Mouse (Mus musculus): ENCODE measurements around the gene Hoxc13. TPM values are rescaled to one million over a fixed set of nuclear protein-coding genes. Genes with fewer than 3 reads are reported as not detected.
A peak's percentile ranks its signal among the peaks of the same experiment; 100 is the strongest.

Gene Hoxc13
- polyA plus RNA-seq, 1 experiment from 2014 or later, result 3.8 TPM

DNA sequence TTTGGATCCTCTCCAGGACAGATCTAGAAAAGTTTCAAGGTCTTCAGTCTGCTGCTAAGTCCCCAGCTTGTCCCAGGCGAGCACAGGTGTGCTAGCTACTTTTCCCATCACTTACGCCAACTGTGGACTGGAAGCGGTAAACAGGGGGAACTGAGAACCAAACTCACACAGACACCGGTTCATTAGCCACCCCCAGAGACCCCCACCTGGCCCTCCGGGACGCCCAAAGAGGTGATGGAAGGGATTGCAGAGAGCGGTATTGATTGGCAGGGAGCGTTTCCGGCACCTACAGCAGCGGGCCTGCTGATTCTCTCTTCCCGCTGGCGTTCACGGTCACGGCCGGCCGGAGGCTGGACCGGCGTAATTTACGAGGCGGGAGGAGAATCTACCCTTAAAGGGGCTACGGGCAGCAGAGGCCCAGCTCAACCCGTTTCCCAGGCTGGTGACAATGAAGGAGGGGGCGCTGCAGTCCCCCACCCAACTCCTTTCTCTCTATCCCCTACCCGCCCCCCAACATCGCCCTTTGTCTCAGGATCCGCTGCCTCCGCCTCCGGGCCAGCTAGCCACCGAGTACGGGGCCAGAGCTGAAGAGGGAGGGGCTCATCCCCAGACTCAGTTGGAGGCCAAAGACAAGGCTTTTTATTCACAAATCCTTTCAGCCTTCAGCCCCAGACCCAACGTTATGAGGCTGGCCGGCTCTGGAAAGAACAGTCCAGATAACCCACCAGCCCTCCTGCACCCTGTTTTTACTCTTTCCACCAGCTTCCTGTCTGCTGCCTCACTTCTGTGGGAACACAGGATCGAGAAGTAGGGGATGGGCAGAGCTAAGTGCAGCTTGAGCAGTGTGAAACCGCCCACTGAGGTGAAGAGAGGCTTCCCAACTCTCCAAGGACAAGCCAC is 18.6 kb downstream of the Hoxc13 start:
- 3% methylated on average over 33 of the region's 34 CpGs for WGBS
- Histone ChIP-seq H3K27me3 (peaks cover 98% of the 10 kb centered on the region), H3K4me2 (replicated peaks) (peak overlapping the region; percentile 49), H3K9ac (peak overlapping the region; percentile 31; the same call in 1 of the 2 replicates), H3K4me1 (peaks cover 16% of the 10 kb centered on the region; the same call in 1 of the 2 replicates), H3K9me3 (no peaks in the 10 kb centered on the region), H3K4me3 (peak overlapping the region; percentile 29), H3K36me3 (no peaks in the 10 kb centered on the region), H3K27ac (no peak overlapping the region)
- ATAC-seq (ENCODE audit: low FRiP score, low read depth), result no peak

DNA sequence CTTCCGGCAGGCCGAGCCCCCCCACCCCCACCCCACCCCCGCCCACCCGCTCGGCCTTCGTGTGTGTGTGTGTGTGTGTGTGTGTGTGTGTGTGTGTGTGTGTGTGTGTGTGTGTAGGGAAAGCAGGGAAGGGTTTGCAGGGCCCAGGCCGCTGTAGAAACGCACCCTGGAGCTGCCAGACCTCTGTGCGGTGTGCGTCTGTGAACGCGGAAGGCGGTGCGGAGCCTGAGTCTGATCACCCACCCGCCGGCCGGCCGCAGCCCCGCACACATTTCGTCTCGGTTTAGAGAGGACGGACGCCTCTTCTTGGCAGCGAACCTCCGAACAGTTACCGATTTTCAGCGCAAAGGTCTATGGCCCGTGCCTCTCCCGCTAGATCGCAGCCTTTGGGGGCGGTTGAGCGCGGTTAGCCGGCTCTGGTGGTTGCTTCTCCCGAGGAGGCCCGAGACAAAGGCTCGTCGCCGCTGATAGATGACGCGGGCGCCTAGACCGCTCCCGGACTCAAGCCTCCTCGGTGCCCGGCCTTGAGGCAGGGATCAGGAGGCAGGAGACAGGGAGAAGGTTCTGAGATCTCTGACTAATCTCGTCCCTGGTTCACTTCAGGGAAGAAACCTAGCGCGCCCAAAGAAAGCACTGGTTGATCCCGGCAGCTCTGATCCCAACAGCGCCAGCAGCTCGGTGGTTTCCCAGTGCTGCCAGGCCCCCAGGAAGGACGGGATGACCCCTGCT is 22.0 kb downstream of the Hoxc13 start:
- no peaks in the 10 kb centered on the region for H3K36me3 ChIP-seq
- H3K9me3 ChIP-seq, result no peaks in the 10 kb centered on the region
- H3K4me2 ChIP-seq (replicated peaks), result peak overlapping the region; percentile 64
- peak; percentile 38; the same call in 1 of the 2 replicates for ATAC-seq (ENCODE audit: low FRiP score, low read depth)
- WGBS, result under 1% methylated on average over 53 of the region's 53 CpGs
- H3K4me1 ChIP-seq, result 0 out of 2 replicates have a peak, but pooled peaks cover 12% of the 10 kb centered on the region
- peak overlapping the region; percentile 67 for H3K9ac ChIP-seq
- H3K4me3 ChIP-seq, result peak overlapping the region; percentile 38
- H3K27ac ChIP-seq, result no peak overlapping the region
- H3K27me3 ChIP-seq, result peaks cover 99% of the 10 kb centered on the region

DNA sequence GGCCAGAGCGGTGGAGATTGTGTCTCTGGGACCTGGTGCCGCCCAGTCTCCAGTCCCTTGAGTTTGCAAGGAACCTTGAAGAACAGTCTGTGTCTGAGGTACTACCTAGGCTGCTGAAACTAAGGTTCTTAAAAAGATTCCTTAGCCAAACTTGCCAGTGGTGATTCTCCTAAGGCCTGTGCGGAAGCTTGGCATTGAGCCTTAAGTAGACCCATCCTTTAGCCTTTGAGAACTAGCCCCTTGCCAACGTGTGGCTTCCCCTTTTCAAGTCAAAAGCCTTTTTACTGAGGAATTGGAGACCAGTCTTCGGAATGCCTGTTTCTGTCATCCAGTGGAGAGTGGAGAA is 22.5 kb downstream of the Hoxc13 start:
- Histone ChIP-seq H3K4me3 (peak overlapping the region; percentile 38), H3K4me1 (0 out of 2 replicates have a peak, but pooled peaks cover 12% of the 10 kb centered on the region), H3K4me2 (replicated peaks) (peak overlapping the region; percentile 64), H3K27me3 (peaks cover 99% of the 10 kb centered on the region), H3K36me3 (no peaks in the 10 kb centered on the region), H3K9ac (peak overlapping the region; percentile 67), H3K9me3 (no peaks in the 10 kb centered on the region), H3K27ac (no peak overlapping the region)
- no peak for ATAC-seq (ENCODE audit: low FRiP score, low read depth)
- WGBS, result 6% methylated on average over 5 of the region's 5 CpGs

DNA sequence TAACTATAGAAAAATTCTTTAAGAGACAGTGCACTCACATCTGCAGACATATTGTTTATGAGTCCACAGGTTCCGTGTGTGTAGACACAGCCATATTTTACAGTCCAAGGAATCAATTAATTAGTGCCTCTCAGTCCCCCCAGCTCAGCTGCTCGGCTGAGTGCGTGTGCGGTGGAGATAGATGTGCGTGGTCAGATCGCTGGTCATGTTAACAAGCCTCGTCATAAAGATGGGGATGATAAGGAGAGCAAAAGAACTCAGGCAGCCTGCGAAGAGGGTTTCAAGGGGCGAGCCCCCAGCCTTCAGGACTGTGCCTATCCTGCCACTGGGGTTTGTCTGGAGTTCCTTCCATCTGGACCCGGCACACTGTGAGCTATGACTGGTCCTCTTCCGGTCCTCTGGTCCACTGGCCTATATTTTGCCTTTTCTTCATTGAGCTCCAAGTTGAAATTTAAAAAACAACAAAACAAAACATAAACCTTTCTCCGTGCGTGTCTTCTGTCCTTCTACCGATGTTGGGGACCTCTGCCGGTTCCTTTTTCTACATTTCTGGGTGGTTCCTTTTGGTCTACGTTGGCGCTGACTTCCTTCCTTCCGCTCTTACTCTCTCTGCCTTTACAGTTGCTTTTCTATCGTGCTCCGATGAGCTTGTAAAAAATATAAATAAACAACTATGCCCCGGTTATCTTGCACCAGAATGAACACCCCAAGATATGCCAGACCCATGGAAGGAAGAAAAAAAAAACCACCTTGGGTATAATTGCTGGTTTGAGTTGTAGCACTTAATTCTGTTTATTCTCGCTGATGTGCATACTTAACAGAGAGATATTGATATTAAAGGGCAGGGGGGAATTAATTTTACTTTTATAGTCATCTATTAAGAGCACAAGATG is 24.5 kb downstream of the Hoxc13 start:
- WGBS, result 12% methylated on average over 22 of the region's 22 CpGs
- Histone ChIP-seq H3K36me3 (no peaks in the 10 kb centered on the region), H3K4me3 (peak overlapping the region; percentile 4), H3K27me3 (peaks cover 97% of the 10 kb centered on the region), H3K9ac (no peak overlapping the region), H3K4me2 (replicated peaks) (peak overlapping the region; percentile 41), H3K27ac (no peak overlapping the region), H3K9me3 (no peaks in the 10 kb centered on the region), H3K4me1 (peaks cover 8% of the 10 kb centered on the region; the same call in 1 of the 2 replicates)
- ATAC-seq (ENCODE audit: low FRiP score, low read depth), result no peak

DNA sequence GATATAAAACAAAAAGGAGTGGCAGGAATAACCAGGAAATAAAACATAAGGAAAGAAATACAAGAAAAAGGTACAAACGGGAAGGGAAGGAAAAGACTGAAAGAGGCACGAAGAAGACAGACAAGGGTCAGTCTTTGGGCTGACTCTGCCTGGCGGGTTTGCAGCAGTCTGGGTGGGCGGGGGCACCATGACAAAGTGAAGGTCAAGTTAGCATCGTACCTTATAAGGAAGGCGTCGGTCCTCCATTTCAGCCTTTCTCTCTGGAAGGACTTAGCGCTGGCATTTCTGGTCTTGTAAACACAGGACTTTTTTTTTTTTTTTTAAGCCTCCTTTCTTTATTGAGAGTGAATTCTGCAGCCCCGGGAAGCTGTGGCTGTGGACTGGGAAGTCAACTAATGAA is 26.4 kb downstream of the Hoxc13 start:
- Histone ChIP-seq H3K27me3 (peaks cover 97% of the 10 kb centered on the region), H3K9me3 (no peaks in the 10 kb centered on the region), H3K4me1 (peaks cover 18% of the 10 kb centered on the region; the same call in 1 of the 2 replicates), H3K4me2 (replicated peaks) (peak overlapping the region; percentile 47), H3K27ac (no peak overlapping the region; the same call in 1 of the 2 replicates), H3K9ac (no peak overlapping the region), H3K36me3 (no peaks in the 10 kb centered on the region), H3K4me3 (peak overlapping the region; percentile 11)
- ATAC-seq (ENCODE audit: low FRiP score, low read depth), result no peak
- 6% methylated on average over 9 of the region's 9 CpGs for WGBS

DNA sequence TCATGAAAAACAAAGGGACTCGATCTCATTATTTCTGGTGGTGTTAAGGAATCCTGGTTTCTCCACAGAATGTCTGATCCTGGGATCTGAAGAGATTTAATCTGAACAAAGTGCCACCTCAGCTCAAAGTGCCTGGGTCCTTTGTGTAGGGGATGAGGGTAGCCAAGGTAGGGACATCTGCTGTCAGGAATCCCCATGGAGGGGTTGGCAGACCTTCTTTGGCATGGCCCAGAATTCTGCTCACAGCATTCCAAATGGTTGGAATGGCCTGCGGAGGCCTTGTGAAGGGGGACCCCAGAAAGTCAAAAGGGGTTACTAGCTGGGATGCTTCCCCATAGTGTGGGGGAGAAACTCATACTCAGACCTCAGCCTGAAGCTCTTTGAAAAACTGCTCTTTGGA is 27.9 kb downstream of the Hoxc13 start:
- H3K4me1 ChIP-seq, result peaks cover 14% of the 10 kb centered on the region; the same call in 1 of the 2 replicates
- no peak overlapping the region for H3K27ac ChIP-seq
- peak overlapping the region; percentile 47 for H3K4me2 ChIP-seq (replicated peaks)
- no peaks in the 10 kb centered on the region for H3K36me3 ChIP-seq
- H3K9ac ChIP-seq, result no peak overlapping the region
- 15% methylated on average over 2 of the region's 2 CpGs for WGBS
- peak overlapping the region; percentile 22; the same call in 1 of the 2 replicates for H3K4me3 ChIP-seq
- peaks cover 98% of the 10 kb centered on the region for H3K27me3 ChIP-seq
- H3K9me3 ChIP-seq, result no peaks in the 10 kb centered on the region
- no peak for ATAC-seq (ENCODE audit: low FRiP score, low read depth)

DNA sequence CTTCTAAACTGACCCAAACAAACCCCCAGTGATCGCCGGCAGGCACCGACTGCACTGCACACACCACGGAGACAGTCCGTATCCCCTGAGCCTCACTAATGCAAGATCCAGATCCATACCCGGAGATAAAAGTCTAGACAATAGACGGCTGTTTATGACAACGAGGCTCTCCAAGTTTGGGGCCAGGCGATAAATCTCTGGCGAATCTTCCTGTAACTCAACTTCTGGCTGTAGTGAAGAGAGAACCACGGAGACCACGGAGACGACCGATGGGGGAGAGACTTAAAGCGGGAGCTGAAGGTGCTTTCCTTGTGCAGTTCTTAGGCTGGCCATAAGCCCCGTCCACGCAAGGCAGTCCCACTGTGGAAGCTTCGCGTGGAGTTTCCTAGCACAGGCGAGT is 28.8 kb downstream of the Hoxc13 start:
- Histone ChIP-seq H3K9me3 (no peaks in the 10 kb centered on the region), H3K36me3 (no peaks in the 10 kb centered on the region), H3K4me1 (peaks cover 17% of the 10 kb centered on the region; the same call in 1 of the 2 replicates), H3K4me2 (replicated peaks) (peak overlapping the region; percentile 51), H3K4me3 (peak overlapping the region; percentile 22), H3K27ac (peak overlapping the region; percentile 28; the same call in 1 of the 2 replicates), H3K27me3 (peaks cover 99% of the 10 kb centered on the region), H3K9ac (peak overlapping the region; percentile 40; the same call in 1 of the 2 replicates)
- 2% methylated on average over 20 of the region's 20 CpGs for WGBS
- no peak for ATAC-seq (ENCODE audit: low FRiP score, low read depth)

DNA sequence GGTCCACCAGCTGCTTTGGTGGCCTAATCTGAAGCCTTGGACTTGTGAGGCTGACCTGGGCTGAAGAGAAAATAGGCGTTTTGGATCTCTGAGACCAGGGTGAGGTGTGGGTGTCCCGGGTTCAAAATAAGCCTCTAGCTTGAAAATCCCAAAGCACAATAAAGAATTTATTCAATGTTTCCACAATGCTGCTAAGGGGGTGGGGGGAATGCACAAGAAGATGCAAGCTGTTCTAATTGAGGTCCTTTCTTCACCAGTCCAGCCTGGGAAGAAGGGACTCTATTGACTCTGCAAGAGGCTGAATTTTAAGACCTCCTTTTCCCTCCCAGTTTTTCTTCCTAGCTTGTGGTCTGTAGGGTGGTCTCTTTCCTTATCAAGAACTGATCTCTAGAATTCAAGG is 30.0 kb downstream of the Hoxc13 start:
- no peak overlapping the region for H3K9ac ChIP-seq
- H3K27me3 ChIP-seq, result peaks cover 99% of the 10 kb centered on the region
- 6% methylated on average over 2 of the region's 2 CpGs for WGBS
- no peaks in the 10 kb centered on the region for H3K36me3 ChIP-seq
- peaks cover 25% of the 10 kb centered on the region for H3K4me1 ChIP-seq
- ATAC-seq (ENCODE audit: low FRiP score, low read depth), result no peak
- no peak overlapping the region for H3K27ac ChIP-seq
- peak overlapping the region; percentile 46 for H3K4me2 ChIP-seq (replicated peaks)
- H3K4me3 ChIP-seq, result peak overlapping the region; percentile 28
- no peaks in the 10 kb centered on the region for H3K9me3 ChIP-seq

DNA sequence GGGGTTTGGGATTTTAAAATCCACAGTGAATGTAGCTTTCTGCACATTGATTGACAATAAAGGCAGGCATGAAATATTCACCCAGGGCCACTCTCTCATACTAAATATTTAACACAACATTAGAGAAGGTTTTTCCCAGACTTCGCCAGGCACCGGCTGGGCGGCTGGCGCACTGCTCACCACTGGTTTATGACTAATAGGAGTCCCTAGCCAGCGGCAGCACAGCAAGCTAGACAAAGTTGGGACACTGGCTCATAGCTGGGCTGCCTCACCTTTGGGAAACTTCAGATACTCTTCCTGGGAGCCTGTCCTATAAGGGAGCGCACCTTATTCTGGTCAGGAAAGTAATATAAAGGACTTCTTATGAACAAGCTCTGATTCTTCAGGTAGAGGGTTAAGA is 32.7 kb downstream of the Hoxc13 start:
- Histone ChIP-seq H3K36me3 (no peaks in the 10 kb centered on the region), H3K27ac (peak overlapping the region; percentile 39; the same call in 1 of the 2 replicates), H3K9ac (0 out of 2 replicates have a peak overlapping the region, but pooled peaks have one; percentile 80), H3K4me3 (peak overlapping the region; percentile 47), H3K27me3 (peaks cover 99% of the 10 kb centered on the region), H3K9me3 (no peaks in the 10 kb centered on the region), H3K4me2 (replicated peaks) (peak overlapping the region; percentile 61), H3K4me1 (peaks cover 41% of the 10 kb centered on the region)
- 5% methylated on average over 6 of the region's 6 CpGs for WGBS
- ATAC-seq (ENCODE audit: low FRiP score, low read depth), result no peak

DNA sequence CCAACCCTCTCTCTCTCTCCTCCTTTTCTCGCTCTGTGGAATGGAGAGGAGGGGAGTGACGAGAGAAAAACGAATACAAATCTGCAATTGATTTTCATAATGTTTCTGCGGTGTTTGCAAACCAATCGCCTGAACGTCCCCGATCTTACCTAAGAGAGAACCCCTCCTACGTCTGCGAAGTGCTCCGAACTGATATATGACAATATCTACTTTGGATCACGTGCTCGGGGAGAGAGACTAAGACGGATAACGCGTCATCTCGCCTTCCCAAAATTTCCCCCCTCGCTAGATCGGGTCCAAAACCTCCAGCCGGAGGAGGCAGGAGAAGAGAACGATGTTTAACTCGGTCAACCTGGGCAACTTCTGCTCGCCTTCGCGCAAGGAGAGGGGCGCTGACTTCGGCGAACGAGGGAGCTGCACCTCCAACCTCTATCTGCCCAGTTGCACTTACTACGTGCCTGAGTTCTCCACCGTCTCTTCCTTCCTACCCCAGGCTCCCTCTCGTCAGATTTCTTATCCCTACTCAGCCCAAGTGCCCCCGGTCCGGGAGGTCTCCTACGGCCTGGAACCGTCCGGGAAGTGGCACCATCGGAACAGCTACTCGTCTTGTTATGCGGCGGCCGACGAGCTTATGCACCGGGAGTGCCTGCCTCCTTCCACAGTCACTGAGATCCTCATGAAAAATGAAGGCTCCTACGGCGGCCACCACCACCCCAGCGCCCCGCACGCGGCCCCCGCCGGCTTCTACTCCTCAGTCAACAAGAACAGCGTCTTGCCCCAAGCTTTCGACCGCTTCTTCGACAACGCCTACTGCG is 33.5 kb downstream of the Hoxc13 start, which contains the start of gene Hoxc11:
TSS of gene Hoxc11 (plus strand) at position 236 of the 815 bp plus-strand sequence.
- Histone ChIP-seq H3K36me3 (no peaks in the 10 kb centered on the region), H3K27me3 (peaks cover 96% of the 10 kb centered on the region), H3K4me2 (replicated peaks) (peak within 1 kb of the TSS; percentile 61), H3K4me1 (peaks cover 43% of the 10 kb centered on the region), H3K9me3 (no peaks in the 10 kb centered on the region), H3K27ac (peak within 1 kb of the TSS; percentile 72; the same call in 1 of the 2 replicates), H3K9ac (peak within 1 kb of the TSS; percentile 80), H3K4me3 (peak within 1 kb of the TSS; percentile 47)
- ATAC-seq (ENCODE audit: low FRiP score, low read depth), result no peak
- WGBS, result under 1% methylated on average over 57 of the region's 57 CpGs

All from limb, embryonic 13.5 days (tissue).